Mouse (Mus musculus): ENCODE data around the gene Pwp2. TPM values are rescaled to one million over a fixed set of nuclear protein-coding genes. Genes with fewer than 3 reads are reported as not detected.
A peak's percentile ranks its signal among the peaks of the same experiment; 100 is the strongest.

Gene Pwp2
- polyA plus RNA-seq, 1 experiment from 2014 or later: 5.8 TPM

DNA sequence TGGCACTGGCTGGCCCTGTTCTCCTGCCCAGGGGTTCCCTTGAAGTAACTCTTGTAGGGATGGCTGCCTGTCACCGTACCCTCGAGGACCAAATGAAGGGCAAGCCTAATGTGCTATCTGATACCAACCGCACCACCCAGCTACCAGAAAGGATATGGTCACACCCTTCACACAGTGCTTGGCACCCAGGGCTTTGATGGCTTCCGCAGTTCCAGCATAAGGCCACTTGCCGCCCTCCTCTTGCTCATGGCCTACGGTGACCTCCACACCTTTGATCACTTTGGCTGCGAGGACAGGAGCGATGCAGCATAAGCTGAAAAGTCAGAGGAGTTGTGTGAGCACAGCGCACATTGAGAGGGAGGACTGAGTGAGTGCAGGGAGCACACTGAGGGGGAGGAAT, 21.7 kb downstream of the Pwp2 start:
- WGBS: 89% methylated on average over 9 of the region's 9 CpGs
- TF ChIP-seq EP300 (IDR thresholded peaks at IDR 0.05): no peak
- TF ChIP-seq CTCF (IDR thresholded peaks at IDR 0.05): no peak
- Histone ChIP-seq H3K27me3 (replicated peaks; ENCODE audit: insufficient read depth, low read length) (no peaks in the 10 kb centered on the region), H3K36me3 (ENCODE audit: insufficient read depth, low read length) (0 out of 2 replicates have a peak, but pooled peaks cover 14% of the 10 kb centered on the region), H3K9ac (replicated peaks; ENCODE audit: low read depth) (no peak overlapping the region), H3K4me1 (ENCODE audit: insufficient read depth, low read depth, low read length) (peaks cover 7% of the 10 kb centered on the region), H3K4me2 (replicated peaks; ENCODE audit: low read depth, low read length) (no peak overlapping the region), H3K27ac (ENCODE audit: low read length) (no peak overlapping the region), H3K9me3 (ENCODE audit: low read length) (no peaks in the 10 kb centered on the region), H3K4me3 (ENCODE audit: low read depth, low read length) (no peak overlapping the region)
- DNase-seq (ENCODE audit: low spot score) (no peak), ATAC-seq (no peak)

- no peak for ATAC-seq
- TF ChIP-seq EP300 (IDR thresholded peaks at IDR 0.05) (no peak), CTCF (IDR thresholded peaks at IDR 0.05) (no peak)
- Histone ChIP-seq H3K27me3 (replicated peaks; ENCODE audit: insufficient read depth, low read length) (no peaks in the 10 kb centered on the region), H3K27ac (ENCODE audit: low read length) (no peak overlapping the region), H3K9ac (replicated peaks; ENCODE audit: low read depth) (no peak overlapping the region), H3K36me3 (ENCODE audit: insufficient read depth, low read length) (0 out of 2 replicates have a peak, but pooled peaks cover 14% of the 10 kb centered on the region), H3K9me3 (ENCODE audit: low read length) (no peaks in the 10 kb centered on the region), H3K4me1 (ENCODE audit: insufficient read depth, low read depth, low read length) (peaks cover 7% of the 10 kb centered on the region), H3K4me2 (replicated peaks; ENCODE audit: low read depth, low read length) (no peak overlapping the region), H3K4me3 (ENCODE audit: low read depth, low read length) (no peak overlapping the region)
- 92% methylated on average over 12 of the region's 12 CpGs for WGBS
- DNase-seq (ENCODE audit: low spot score): no peak
Measured at GRCm38 (mm10) chr10:78162646-78163045, 22.3 kb downstream of the Pwp2 start.

GRCm38 (mm10) chr10:78161096-78161495, 23.9 kb downstream of the Pwp2 start:
- Histone ChIP-seq H3K27me3 (replicated peaks; ENCODE audit: insufficient read depth, low read length) (no peaks in the 10 kb centered on the region), H3K4me2 (replicated peaks; ENCODE audit: low read depth, low read length) (no peak overlapping the region), H3K9me3 (ENCODE audit: low read length) (no peaks in the 10 kb centered on the region), H3K27ac (ENCODE audit: low read length) (no peak overlapping the region), H3K4me1 (ENCODE audit: insufficient read depth, low read depth, low read length) (peaks cover 7% of the 10 kb centered on the region), H3K36me3 (ENCODE audit: insufficient read depth, low read length) (0 out of 2 replicates have a peak, but pooled peaks cover 14% of the 10 kb centered on the region), H3K9ac (replicated peaks; ENCODE audit: low read depth) (no peak overlapping the region), H3K4me3 (ENCODE audit: low read depth, low read length) (no peak overlapping the region)
- DNase-seq (ENCODE audit: low spot score) (no peak), ATAC-seq (no peak)
- 66% methylated on average over 8 of the region's 8 CpGs for WGBS
- no peak for TF ChIP-seq CTCF (IDR thresholded peaks at IDR 0.05)
- no peak for TF ChIP-seq EP300 (IDR thresholded peaks at IDR 0.05)

GRCm38 (mm10) chr10:78160369-78161095, 24.4 kb downstream of the Pwp2 start:
- no peak overlapping the region for H3K27ac ChIP-seq (ENCODE audit: low read length)
- DNase-seq (ENCODE audit: low spot score) (no peak), ATAC-seq (no peak)
- no peaks in the 10 kb centered on the region for H3K27me3 ChIP-seq (replicated peaks; ENCODE audit: insufficient read depth, low read length)
- H3K4me3 ChIP-seq (ENCODE audit: low read depth, low read length): no peak overlapping the region
- no peaks in the 10 kb centered on the region for H3K9me3 ChIP-seq (ENCODE audit: low read length)
- H3K4me2 ChIP-seq (replicated peaks; ENCODE audit: low read depth, low read length): no peak overlapping the region
- WGBS: 79% methylated on average over 16 of the region's 16 CpGs
- peaks cover 7% of the 10 kb centered on the region for H3K4me1 ChIP-seq (ENCODE audit: insufficient read depth, low read depth, low read length)
- H3K9ac ChIP-seq (replicated peaks; ENCODE audit: low read depth): no peak overlapping the region
- 0 out of 2 replicates have a peak, but pooled peaks cover 12% of the 10 kb centered on the region for H3K36me3 ChIP-seq (ENCODE audit: insufficient read depth, low read length)
- TF ChIP-seq CTCF (IDR thresholded peaks at IDR 0.05) (no peak), EP300 (IDR thresholded peaks at IDR 0.05) (no peak)

DNA sequence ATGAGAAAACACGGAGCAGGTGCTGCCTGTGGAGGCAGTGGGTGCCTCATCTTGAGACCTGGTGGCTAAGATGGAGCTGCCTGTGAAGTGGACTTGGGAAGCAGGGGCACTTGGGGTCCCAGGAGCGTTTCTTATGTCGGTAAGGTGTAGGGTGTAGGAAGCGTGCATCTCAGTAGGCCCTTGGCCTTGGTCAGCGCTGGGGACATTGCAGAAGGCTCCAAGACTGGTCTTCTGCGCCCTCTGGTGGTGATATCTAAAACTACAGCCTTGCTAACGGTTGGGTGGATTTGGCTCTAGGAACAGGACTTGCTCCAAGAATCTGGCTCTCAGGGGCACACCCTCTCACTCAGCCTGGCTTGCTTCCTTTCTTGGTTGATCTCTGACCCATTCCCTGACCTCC, 25.0 kb downstream of the Pwp2 start:
- H3K27ac ChIP-seq (ENCODE audit: low read length): peak overlapping the region; percentile 59; the same call in 1 of the 2 replicates
- TF ChIP-seq EP300 (IDR thresholded peaks at IDR 0.05) (no peak), CTCF (IDR thresholded peaks at IDR 0.05) (peak; percentile 97)
- no peak overlapping the region for H3K4me3 ChIP-seq (ENCODE audit: low read depth, low read length)
- peaks cover 7% of the 10 kb centered on the region for H3K4me1 ChIP-seq (ENCODE audit: insufficient read depth, low read depth, low read length)
- H3K4me2 ChIP-seq (replicated peaks; ENCODE audit: low read depth, low read length): peak overlapping the region; percentile 46
- H3K9me3 ChIP-seq (ENCODE audit: low read length): no peaks in the 10 kb centered on the region
- WGBS: 8% methylated on average over 7 of the region's 7 CpGs
- no peak overlapping the region for H3K9ac ChIP-seq (replicated peaks; ENCODE audit: low read depth)
- DNase-seq (ENCODE audit: low spot score): peak; percentile 92
- peak; percentile 77 for ATAC-seq
- 0 out of 2 replicates have a peak, but pooled peaks cover 6% of the 10 kb centered on the region for H3K36me3 ChIP-seq (ENCODE audit: insufficient read depth, low read length)
- H3K27me3 ChIP-seq (replicated peaks; ENCODE audit: insufficient read depth, low read length): no peaks in the 10 kb centered on the region

GRCm38 (mm10) chr10:78159252-78159878, 25.6 kb downstream of the Pwp2 start:
- DNase-seq (ENCODE audit: low spot score): peak; percentile 69

More at GRCm38 (mm10) chr10:78159252-78159878, 25.6 kb downstream of the Pwp2 start:
- H3K36me3 ChIP-seq (ENCODE audit: insufficient read depth, low read length): 0 out of 2 replicates have a peak, but pooled peaks cover under 1% of the 10 kb centered on the region
- H3K9me3 ChIP-seq (ENCODE audit: low read length): no peaks in the 10 kb centered on the region
- 0 out of 2 replicates have a peak overlapping the region, but pooled peaks have one; percentile 3 for H3K4me3 ChIP-seq (ENCODE audit: low read depth, low read length)
- 12% methylated on average over 17 of the region's 17 CpGs for WGBS
- H3K4me1 ChIP-seq (ENCODE audit: insufficient read depth, low read depth, low read length): peaks cover 7% of the 10 kb centered on the region
- peak; percentile 56 for ATAC-seq
- TF ChIP-seq CTCF (IDR thresholded peaks at IDR 0.05) (no peak), EP300 (IDR thresholded peaks at IDR 0.05) (no peak)
- peak overlapping the region; percentile 46 for H3K4me2 ChIP-seq (replicated peaks; ENCODE audit: low read depth, low read length)
- peak overlapping the region; percentile 59; the same call in 1 of the 2 replicates for H3K27ac ChIP-seq (ENCODE audit: low read length)
- H3K9ac ChIP-seq (replicated peaks; ENCODE audit: low read depth): no peak overlapping the region
- H3K27me3 ChIP-seq (replicated peaks; ENCODE audit: insufficient read depth, low read length): no peaks in the 10 kb centered on the region

Measured in lung, postnatal 0 days (tissue).